Mouse (Mus musculus): Measurements from ENCODE around the gene Iqgap1.

DNA sequence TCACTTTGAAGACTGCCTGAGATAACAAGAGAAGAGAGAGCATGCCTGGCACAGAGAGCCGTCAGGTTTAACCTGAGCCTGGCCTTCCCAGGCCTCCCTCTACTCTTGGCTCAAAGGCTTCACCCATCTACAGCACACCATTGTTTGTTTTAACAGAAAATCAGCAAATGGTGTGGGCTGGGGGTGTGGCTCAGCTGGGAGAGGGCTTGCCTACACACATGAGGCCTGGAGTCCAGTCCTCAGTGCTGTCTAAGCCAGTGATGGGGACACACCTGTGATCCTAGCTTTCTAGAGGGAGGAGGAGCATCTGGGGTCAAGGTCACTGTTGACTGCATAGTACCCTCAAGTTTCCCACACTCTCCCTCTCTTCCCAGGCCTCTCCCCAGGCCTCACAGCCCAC lies 143.1 kb downstream of the Iqgap1 start:
- no peak for TF ChIP-seq CTCF (IDR thresholded peaks at IDR 0.05; ENCODE audit: low read depth)
- TF ChIP-seq EP300 (optimal IDR thresholded peaks at IDR 0.05) = no peak

All from stomach, postnatal 0 days (tissue).